Mouse (Mus musculus): Measurements from ENCODE around the gene Ugt1a10. TPM values are rescaled to one million over a fixed set of nuclear protein-coding genes. Genes with fewer than 3 reads are reported as not detected.

The Ugt1a10 gene
- polyA plus RNA-seq, 1 experiment from 2014 or later = 0.14 TPM

DNA sequence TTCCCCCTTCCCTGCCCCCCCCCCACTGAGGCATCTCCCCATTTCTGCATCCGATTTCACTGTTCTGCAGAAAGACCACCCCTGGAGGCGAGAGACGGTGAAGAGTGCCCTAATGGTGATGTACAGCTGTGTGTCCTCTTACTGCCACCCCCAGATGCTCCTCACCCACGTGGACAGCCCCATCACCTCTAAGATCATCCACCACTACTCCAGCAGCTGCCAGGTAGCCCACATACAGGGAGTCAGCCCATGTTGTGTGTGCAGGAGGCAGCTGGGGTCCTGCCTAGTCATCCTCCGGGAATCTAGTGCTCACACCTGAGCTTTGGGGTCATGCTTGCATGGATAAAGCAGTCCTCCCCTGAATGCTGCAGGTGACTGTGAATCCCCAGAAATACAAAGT, 188.7 kb downstream of the Ugt1a10 start:
- no peak for ATAC-seq (ENCODE audit: low read depth)
- Histone ChIP-seq H3K9ac (ENCODE audit: low read depth, low read length) (no peak overlapping the region), H3K27ac (ENCODE audit: low read length) (no peak overlapping the region), H3K4me3 (ENCODE audit: low read depth, low read length) (no peak overlapping the region), H3K9me3 (replicated peaks; ENCODE audit: control insufficient read depth, low read length) (peaks cover 25% of the 10 kb centered on the region), H3K4me1 (ENCODE audit: control insufficient read depth, low read depth, low read length) (no peaks in the 10 kb centered on the region), H3K36me3 (ENCODE audit: control insufficient read depth, insufficient read depth) (no peaks in the 10 kb centered on the region), H3K4me2 (ENCODE audit: low read depth, low read length) (no peak overlapping the region), H3K27me3 (ENCODE audit: control insufficient read depth, insufficient read depth, low read depth, low read length) (no peaks in the 10 kb centered on the region)
- WGBS (ENCODE audit: insufficient replicate concordance) = 51% methylated on average over 5 of the region's 5 CpGs

DNA sequence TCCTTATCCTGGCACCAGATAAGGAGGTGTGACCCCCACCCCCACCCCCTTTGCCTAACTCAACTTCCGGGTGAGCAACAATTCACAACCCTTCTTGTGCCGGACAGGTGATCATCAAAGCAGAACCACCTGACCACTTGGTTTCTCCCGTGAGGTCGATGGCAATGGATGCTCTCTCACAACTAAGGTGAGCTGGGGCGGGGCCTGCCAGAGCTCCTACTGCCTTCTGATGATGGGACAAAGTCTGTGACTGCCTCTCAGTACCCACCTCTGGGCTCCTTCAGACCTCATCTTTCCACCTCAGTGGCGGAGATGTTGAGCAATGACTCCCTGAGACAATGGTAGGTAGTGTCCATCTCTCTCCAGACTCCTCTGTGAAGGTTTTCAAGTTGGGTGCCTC, 190.7 kb downstream of the Ugt1a10 start:
- no peaks in the 10 kb centered on the region for H3K36me3 ChIP-seq (ENCODE audit: control insufficient read depth, insufficient read depth)
- peaks cover 21% of the 10 kb centered on the region for H3K9me3 ChIP-seq (replicated peaks; ENCODE audit: control insufficient read depth, low read length)
- 56% methylated on average over 6 of the region's 6 CpGs for WGBS (ENCODE audit: insufficient replicate concordance)
- no peak overlapping the region for H3K4me2 ChIP-seq (ENCODE audit: low read depth, low read length)
- H3K4me3 ChIP-seq (ENCODE audit: low read depth, low read length) = no peak overlapping the region
- ATAC-seq (ENCODE audit: low read depth) = no peak
- no peaks in the 10 kb centered on the region for H3K27me3 ChIP-seq (ENCODE audit: control insufficient read depth, insufficient read depth, low read depth, low read length)
- no peak overlapping the region for H3K27ac ChIP-seq (ENCODE audit: low read length)
- H3K9ac ChIP-seq (ENCODE audit: low read depth, low read length) = no peak overlapping the region
- H3K4me1 ChIP-seq (ENCODE audit: control insufficient read depth, low read depth, low read length) = no peaks in the 10 kb centered on the region

- H3K9ac ChIP-seq (ENCODE audit: low read depth, low read length) = no peak overlapping the region
- H3K9me3 ChIP-seq (replicated peaks; ENCODE audit: control insufficient read depth, low read length) = peaks cover 18% of the 10 kb centered on the region
- WGBS (ENCODE audit: insufficient replicate concordance) = 35% methylated on average over 6 of the region's 6 CpGs
- no peaks in the 10 kb centered on the region for H3K36me3 ChIP-seq (ENCODE audit: control insufficient read depth, insufficient read depth)
- H3K27me3 ChIP-seq (ENCODE audit: control insufficient read depth, insufficient read depth, low read depth, low read length) = no peaks in the 10 kb centered on the region
- no peak overlapping the region for H3K27ac ChIP-seq (ENCODE audit: low read length)
- no peak overlapping the region for H3K4me3 ChIP-seq (ENCODE audit: low read depth, low read length)
- H3K4me1 ChIP-seq (ENCODE audit: control insufficient read depth, low read depth, low read length) = no peaks in the 10 kb centered on the region
- H3K4me2 ChIP-seq (ENCODE audit: low read depth, low read length) = no peak overlapping the region
- no peak for ATAC-seq (ENCODE audit: low read depth)
Observed at GRCm38 (mm10) chr1:88246386-88246785, 191.2 kb downstream of the Ugt1a10 start.

DNA sequence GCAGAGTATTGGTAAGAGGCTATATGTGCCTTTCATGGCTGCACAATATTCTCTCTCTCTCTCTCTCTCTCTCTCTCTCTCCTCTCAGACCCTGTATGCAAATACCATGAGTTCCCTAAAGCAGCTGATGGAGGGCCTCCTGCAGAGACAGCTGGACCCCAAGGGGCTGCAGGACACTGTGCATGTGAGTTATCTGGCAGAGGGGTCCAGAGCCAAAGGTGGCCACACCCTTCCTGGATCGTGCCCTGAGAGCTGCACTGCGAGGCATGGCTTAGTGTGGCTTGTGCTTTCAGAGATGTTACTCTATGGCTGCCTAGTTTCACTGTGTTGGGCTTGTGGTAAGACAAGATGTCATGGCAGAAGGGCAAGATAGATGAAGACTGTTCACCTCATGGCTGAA, 192.5 kb downstream of the Ugt1a10 start:
- no peak overlapping the region for H3K27ac ChIP-seq (ENCODE audit: low read length)
- no peaks in the 10 kb centered on the region for H3K36me3 ChIP-seq (ENCODE audit: control insufficient read depth, insufficient read depth)
- no peaks in the 10 kb centered on the region for H3K4me1 ChIP-seq (ENCODE audit: control insufficient read depth, low read depth, low read length)
- no peak overlapping the region for H3K4me2 ChIP-seq (ENCODE audit: low read depth, low read length)
- H3K9me3 ChIP-seq (replicated peaks; ENCODE audit: control insufficient read depth, low read length) = peaks cover 11% of the 10 kb centered on the region
- H3K4me3 ChIP-seq (ENCODE audit: low read depth, low read length) = no peak overlapping the region
- H3K9ac ChIP-seq (ENCODE audit: low read depth, low read length) = no peak overlapping the region
- 24% methylated on average over 2 of the region's 2 CpGs for WGBS (ENCODE audit: insufficient replicate concordance)
- ATAC-seq (ENCODE audit: low read depth) = no peak
- no peaks in the 10 kb centered on the region for H3K27me3 ChIP-seq (ENCODE audit: control insufficient read depth, insufficient read depth, low read depth, low read length)

DNA sequence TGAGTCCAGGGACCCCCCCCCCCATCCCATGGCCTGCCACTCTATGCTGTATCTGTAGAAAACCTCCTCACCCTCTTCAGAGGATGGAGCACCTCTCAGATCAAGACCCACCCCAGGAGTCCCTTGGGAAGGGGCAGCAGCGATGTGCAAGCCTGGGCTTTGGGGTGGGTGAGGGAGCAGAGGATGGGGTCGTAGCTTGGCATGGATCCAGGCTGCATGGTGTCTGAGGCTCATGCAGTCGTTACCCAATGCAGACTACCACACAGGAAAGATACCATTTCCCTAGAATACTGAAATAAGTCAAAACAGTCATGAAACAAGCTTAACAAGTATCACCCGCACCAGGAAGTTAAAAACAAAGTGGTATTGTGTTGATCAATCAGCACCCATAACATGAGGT, 193.5 kb downstream of the Ugt1a10 start:
- ATAC-seq (ENCODE audit: low read depth) = no peak
- no peak overlapping the region for H3K27ac ChIP-seq (ENCODE audit: low read length)
- H3K36me3 ChIP-seq (ENCODE audit: control insufficient read depth, insufficient read depth) = no peaks in the 10 kb centered on the region
- H3K4me3 ChIP-seq (ENCODE audit: low read depth, low read length) = no peak overlapping the region
- no peak overlapping the region for H3K4me2 ChIP-seq (ENCODE audit: low read depth, low read length)
- H3K9me3 ChIP-seq (replicated peaks; ENCODE audit: control insufficient read depth, low read length) = peaks cover 7% of the 10 kb centered on the region
- no peak overlapping the region for H3K9ac ChIP-seq (ENCODE audit: low read depth, low read length)
- no peaks in the 10 kb centered on the region for H3K4me1 ChIP-seq (ENCODE audit: control insufficient read depth, low read depth, low read length)
- WGBS (ENCODE audit: insufficient replicate concordance) = 46% methylated on average over 4 of the region's 4 CpGs
- no peaks in the 10 kb centered on the region for H3K27me3 ChIP-seq (ENCODE audit: control insufficient read depth, insufficient read depth, low read depth, low read length)

GRCm38 (mm10) chr1:88249596-88249995, 194.4 kb downstream of the Ugt1a10 start:
- no peaks in the 10 kb centered on the region for H3K27me3 ChIP-seq (ENCODE audit: control insufficient read depth, insufficient read depth, low read depth, low read length)
- WGBS (ENCODE audit: insufficient replicate concordance) = 59% methylated on average over 7 of the region's 7 CpGs
- H3K27ac ChIP-seq (ENCODE audit: low read length) = no peak overlapping the region
- H3K36me3 ChIP-seq (ENCODE audit: control insufficient read depth, insufficient read depth) = no peaks in the 10 kb centered on the region
- ATAC-seq (ENCODE audit: low read depth) = no peak
- peaks cover 7% of the 10 kb centered on the region for H3K9me3 ChIP-seq (replicated peaks; ENCODE audit: control insufficient read depth, low read length)
- H3K9ac ChIP-seq (ENCODE audit: low read depth, low read length) = no peak overlapping the region
- no peak overlapping the region for H3K4me2 ChIP-seq (ENCODE audit: low read depth, low read length)
- H3K4me3 ChIP-seq (ENCODE audit: low read depth, low read length) = no peak overlapping the region
- H3K4me1 ChIP-seq (ENCODE audit: control insufficient read depth, low read depth, low read length) = no peaks in the 10 kb centered on the region

GRCm38 (mm10) chr1:88250023-88250422, 194.8 kb downstream of the Ugt1a10 start:
- ATAC-seq (ENCODE audit: low read depth) = no peak
- no peaks in the 10 kb centered on the region for H3K36me3 ChIP-seq (ENCODE audit: control insufficient read depth, insufficient read depth)
- H3K9ac ChIP-seq (ENCODE audit: low read depth, low read length) = no peak overlapping the region
- no peak overlapping the region for H3K4me3 ChIP-seq (ENCODE audit: low read depth, low read length)
- H3K27me3 ChIP-seq (ENCODE audit: control insufficient read depth, insufficient read depth, low read depth, low read length) = no peaks in the 10 kb centered on the region
- no peak overlapping the region for H3K27ac ChIP-seq (ENCODE audit: low read length)
- no peaks in the 10 kb centered on the region for H3K4me1 ChIP-seq (ENCODE audit: control insufficient read depth, low read depth, low read length)
- H3K9me3 ChIP-seq (replicated peaks; ENCODE audit: control insufficient read depth, low read length) = peaks cover 7% of the 10 kb centered on the region
- H3K4me2 ChIP-seq (ENCODE audit: low read depth, low read length) = no peak overlapping the region
- 59% methylated on average over 5 of the region's 5 CpGs for WGBS (ENCODE audit: insufficient replicate concordance)

DNA sequence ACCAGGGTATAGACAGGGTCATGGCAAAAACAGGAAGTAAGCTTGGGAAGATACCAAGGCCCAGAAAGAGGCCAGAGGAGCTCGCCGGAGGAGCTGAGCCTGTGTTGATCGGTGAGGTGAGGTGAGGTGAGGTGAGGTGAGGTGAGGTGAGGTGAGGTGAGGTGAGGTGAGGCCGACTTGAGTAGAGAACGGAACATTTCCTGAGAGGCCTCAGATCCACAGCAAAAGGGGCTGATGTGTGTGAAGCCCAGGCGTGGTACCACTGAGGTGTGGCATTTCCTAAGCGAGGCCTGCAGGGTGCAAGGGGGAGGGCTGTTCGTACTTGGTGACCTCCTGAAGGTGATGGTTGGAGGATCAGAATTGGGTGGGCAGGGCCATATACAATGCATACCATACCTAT, 197.9 kb downstream of the Ugt1a10 start:
- Histone ChIP-seq H3K9me3 (replicated peaks; ENCODE audit: control insufficient read depth, low read length) (peaks cover 7% of the 10 kb centered on the region; the same call in 1 of the 2 replicates), H3K4me1 (ENCODE audit: control insufficient read depth, low read depth, low read length) (no peaks in the 10 kb centered on the region), H3K27ac (ENCODE audit: low read length) (no peak overlapping the region), H3K27me3 (ENCODE audit: control insufficient read depth, insufficient read depth, low read depth, low read length) (no peaks in the 10 kb centered on the region), H3K36me3 (ENCODE audit: control insufficient read depth, insufficient read depth) (no peaks in the 10 kb centered on the region), H3K9ac (ENCODE audit: low read depth, low read length) (no peak overlapping the region), H3K4me2 (ENCODE audit: low read depth, low read length) (no peak overlapping the region), H3K4me3 (ENCODE audit: low read depth, low read length) (no peak overlapping the region)
- WGBS (ENCODE audit: insufficient replicate concordance) = 54% methylated on average over 8 of the region's 8 CpGs
- peak; percentile 5; the same call in 1 of the 2 replicates for ATAC-seq (ENCODE audit: low read depth)

GRCm38 (mm10) chr1:88253540-88253939, 198.4 kb downstream of the Ugt1a10 start:
- H3K4me1 ChIP-seq (ENCODE audit: control insufficient read depth, low read depth, low read length) = no peaks in the 10 kb centered on the region
- 54% methylated on average over 6 of the region's 6 CpGs for WGBS (ENCODE audit: insufficient replicate concordance)
- no peak overlapping the region for H3K4me2 ChIP-seq (ENCODE audit: low read depth, low read length)
- no peaks in the 10 kb centered on the region for H3K36me3 ChIP-seq (ENCODE audit: control insufficient read depth, insufficient read depth)
- no peaks in the 10 kb centered on the region for H3K27me3 ChIP-seq (ENCODE audit: control insufficient read depth, insufficient read depth, low read depth, low read length)
- H3K9ac ChIP-seq (ENCODE audit: low read depth, low read length) = no peak overlapping the region
- peak; percentile 46 for ATAC-seq (ENCODE audit: low read depth)
- H3K9me3 ChIP-seq (replicated peaks; ENCODE audit: control insufficient read depth, low read length) = peaks cover 7% of the 10 kb centered on the region; the same call in 1 of the 2 replicates
- no peak overlapping the region for H3K4me3 ChIP-seq (ENCODE audit: low read depth, low read length)
- no peak overlapping the region for H3K27ac ChIP-seq (ENCODE audit: low read length)

Data from liver, embryonic 16.5 days (tissue).